Mouse (Mus musculus): Measurements from ENCODE around the gene Glcci1.

Glcci1 gene

DNA sequence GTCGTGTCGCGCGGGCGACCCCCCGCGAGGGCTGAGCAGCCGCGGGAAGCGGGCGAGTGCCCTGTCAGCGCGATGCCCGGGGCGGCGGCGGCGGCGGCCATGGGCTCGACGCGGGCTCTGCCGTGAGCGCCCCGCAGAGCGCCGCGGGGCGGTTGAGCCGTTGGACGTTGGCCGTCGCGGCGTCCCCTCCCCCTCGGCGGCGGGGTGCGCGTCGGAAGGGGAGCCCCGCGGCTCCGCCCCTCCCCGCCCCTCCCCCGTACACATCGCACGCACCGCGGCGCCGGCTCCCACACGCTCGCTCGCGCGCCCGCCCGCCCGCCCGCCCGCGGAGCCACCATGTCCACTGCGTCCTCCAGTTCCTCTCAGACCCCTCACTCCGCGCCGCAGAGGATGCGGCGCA lies at the start of gene Glcci1:
TSS of gene Glcci1 (plus strand) at position 50 of the 400 bp plus-strand sequence.
- DNase-seq: peak; percentile 83

DNA sequence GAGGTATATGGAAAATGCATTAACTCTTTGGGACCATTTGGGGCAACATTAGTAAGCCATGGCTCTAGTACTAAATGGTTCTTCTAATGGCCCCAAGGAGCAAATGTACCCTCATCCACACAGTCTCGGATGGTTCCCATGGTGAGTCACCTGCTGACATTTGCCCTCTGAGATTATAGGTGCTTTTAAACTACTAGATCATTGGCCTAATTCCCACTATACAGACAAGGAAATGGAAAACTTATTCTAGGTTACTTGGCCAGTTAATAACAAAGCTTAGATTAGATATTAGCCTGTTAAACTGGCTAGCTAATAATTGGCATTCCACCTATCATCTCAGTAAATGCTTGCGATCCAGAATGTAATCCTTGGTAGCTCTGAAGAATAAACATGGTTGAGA lies 47.0 kb upstream of the Glcci1 start:
- DNase-seq: no peak

DNA sequence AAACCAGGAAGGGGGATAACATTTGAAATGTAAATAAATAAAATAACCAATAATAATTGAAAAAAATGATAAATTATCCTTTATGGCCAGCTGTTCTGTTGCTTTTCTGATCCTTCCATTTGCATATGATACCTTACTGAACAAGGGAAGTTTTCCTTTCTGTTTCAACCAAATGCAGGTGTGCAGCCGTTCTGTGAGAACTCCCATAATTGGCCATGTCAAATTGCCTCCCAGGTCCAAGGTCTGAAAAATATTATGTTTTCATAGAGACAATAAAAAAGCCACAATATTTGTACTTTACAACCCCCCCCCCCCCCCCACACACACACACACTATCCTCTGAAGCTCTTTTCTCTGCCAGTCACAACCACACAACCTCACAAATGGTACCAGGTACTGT lies 44.0 kb upstream of the Glcci1 start:
- DNase-seq: no peak

DNA sequence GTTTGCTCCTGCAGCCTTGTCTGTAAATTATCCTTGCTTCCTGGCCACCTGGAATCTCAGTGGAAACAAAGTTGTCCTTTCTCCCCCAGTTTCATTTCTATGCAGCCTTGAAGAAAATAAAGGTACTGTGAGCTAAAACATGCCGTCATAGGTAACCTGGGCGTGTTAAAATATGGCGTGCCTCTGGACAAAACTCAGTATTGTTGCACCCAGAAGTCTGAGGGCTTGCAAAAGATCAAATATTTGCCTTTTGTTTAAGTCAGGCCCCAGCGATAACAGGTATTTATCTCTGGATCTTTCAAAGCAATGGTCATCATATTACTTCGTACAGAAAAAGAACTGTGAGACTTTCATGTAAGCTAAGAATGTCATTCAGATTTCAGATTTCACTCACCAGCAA lies 43.4 kb upstream of the Glcci1 start:
- DNase-seq: no peak

DNA sequence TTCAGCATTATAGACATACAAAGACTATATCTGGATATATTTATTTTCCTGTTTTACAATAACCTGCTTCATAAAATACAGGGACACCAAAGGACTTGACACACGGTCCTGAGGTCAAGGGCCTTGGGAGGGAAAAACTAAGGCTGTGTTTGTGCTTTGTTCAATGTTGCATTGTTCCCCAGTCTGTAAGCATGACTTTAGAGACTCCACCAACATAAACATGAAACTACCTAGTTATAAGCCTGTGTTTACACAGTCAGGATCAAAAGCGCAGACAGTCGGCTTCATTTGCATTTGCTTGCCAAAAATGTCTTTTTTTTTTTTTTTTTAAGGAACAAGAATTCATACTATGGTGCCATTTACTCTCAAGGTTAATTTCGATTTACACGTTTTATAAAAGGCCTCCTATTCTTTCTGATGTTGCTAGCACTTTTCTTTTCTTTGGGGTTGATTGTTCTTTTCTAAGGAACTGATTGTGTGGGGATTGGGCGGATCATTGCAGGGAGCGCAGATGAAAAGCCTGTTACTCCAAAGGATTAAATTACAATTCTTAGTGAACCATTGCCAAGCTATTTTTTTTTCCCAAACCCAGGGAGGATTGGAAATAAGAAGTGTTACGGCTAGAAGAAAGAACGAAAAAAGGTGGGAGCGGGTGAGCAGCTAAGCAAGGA lies 41.6 kb upstream of the Glcci1 start:
- DNase-seq: no peak

DNA sequence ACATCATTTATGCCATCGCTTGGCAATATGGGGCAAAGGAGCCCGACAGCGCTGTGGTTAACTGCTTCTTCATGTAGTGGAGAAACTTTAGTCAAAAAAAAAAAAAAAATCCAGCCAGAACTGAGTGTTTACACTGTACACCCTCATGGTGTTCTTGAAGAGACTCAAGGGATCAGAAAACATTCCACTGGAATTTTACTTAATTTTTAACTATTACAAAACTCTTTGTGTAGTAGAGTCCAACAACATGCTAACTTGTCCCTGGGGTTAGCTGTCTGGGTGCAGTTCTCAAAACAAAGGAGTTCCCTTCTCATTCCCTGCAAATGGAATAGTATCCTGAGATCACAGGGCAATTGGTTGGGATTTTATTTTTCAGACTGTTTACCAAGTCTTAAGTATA lies 39.5 kb upstream of the Glcci1 start:
- no peak for DNase-seq

DNA sequence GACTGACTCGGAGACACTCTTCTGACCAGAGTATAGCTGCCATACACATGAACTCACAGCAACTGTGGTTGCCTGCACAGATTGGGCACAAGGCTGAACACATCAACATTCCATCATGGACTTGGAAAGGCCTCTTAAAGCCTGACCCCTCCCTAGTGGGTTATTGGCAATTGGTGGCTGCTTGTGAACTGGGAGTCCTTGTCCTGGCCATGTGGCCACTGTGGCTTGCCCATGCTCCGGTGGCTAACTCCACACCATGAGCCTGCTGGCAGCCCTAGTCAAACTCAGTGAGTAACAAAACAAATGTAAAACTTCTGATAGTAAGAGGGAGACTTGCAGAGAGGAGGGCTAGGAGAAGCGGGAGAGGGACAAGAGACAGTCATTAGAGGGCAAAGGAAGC lies 37.3 kb upstream of the Glcci1 start:
- no peak for DNase-seq

DNA sequence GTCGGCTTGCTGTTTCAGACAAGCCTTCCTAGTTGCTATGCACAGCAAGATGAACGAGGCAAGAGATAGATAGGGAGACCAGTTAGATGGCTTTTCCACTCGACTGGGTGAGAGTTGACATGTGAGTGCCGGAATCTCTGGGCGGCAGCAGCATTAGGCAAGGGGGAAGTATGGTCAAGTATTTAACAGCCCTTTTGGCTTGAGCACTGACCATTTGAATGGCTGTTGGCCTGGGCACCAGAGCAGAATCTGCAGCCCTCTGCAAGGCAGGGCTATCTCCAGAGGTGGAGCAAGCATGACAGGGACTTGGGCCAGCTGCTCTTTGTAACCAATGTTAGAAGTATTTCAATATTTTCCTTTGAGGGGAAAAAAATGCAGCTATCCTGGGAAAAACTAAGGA lies 36.5 kb upstream of the Glcci1 start:
- no peak for DNase-seq

DNA sequence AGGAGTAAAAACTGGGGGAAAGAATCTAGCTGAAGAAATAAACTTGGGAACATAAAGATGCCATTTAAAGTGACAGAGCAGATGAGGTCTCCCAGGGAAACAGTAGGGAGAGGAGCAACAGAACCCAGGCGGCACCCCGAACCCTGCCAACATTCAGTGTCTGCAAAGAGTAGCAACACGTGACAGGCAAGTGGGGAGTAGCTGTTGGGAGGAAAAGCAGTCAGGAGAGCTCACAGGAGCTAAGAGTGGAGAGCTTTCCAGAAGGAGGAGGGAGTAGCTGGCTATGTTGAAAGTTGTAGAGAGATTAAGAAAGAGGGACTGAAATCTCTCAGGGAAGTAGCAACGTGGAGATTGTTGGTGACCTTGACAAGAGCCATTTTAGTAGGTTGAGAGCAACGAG lies 35.9 kb upstream of the Glcci1 start:
- peak; percentile 18 for DNase-seq

DNA sequence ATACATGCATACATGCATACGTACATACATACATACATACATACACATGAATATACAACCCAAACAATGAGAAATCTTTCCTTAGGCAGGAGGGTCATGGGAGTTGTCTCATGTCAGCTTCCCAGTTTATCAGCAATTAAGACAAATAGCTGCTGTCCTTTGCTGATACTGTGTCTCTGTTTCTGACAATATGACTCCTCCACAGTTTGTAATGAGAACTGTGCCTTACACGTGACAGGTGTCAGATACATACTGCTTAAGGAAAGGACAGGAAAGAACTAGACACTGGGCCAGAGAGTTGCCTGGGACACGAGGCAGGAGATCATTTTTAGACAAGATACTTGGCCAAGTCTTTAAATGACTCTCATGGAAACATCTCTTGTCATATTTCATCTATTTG lies 35.1 kb upstream of the Glcci1 start:
- DNase-seq: no peak

DNA sequence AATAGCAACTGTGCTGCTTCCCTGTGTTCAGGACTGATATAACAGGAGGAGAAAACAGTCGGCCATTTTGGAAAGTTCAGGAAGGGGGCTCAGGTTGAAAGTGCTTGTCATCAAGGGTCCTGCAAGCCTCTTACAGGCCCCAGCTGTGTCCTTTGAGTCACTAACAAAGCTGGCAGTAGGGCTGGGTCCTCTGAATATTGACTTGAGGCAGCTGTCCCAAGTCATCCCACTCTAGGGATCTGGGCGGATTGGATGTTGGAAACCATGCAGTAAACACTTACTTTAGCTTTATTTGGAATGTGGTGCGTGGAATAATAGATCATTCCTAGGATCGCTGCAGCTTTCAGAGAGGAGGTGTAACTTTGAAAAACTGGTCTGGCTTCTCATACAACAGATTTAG lies 34.6 kb upstream of the Glcci1 start:
- no peak for DNase-seq

DNA sequence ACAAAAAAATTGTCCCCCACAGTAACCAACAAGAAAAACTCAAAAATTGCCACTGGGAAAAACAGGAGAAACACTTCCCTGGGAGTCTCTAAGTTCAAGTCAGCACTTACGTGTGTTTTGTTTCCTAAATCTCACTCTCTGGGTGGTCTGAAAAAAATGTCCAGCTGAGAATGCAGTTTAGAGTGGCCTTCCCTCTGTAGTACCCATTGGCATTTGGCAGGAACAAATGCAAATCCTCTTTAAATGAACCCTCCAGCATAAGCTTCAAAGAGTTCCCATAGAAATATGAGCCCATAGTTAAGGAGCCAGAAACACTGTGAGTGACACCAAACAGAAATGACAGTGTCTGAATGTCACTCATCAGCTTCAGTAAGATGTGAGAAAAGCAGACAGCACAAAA lies 30.2 kb upstream of the Glcci1 start:
- no peak for DNase-seq

DNA sequence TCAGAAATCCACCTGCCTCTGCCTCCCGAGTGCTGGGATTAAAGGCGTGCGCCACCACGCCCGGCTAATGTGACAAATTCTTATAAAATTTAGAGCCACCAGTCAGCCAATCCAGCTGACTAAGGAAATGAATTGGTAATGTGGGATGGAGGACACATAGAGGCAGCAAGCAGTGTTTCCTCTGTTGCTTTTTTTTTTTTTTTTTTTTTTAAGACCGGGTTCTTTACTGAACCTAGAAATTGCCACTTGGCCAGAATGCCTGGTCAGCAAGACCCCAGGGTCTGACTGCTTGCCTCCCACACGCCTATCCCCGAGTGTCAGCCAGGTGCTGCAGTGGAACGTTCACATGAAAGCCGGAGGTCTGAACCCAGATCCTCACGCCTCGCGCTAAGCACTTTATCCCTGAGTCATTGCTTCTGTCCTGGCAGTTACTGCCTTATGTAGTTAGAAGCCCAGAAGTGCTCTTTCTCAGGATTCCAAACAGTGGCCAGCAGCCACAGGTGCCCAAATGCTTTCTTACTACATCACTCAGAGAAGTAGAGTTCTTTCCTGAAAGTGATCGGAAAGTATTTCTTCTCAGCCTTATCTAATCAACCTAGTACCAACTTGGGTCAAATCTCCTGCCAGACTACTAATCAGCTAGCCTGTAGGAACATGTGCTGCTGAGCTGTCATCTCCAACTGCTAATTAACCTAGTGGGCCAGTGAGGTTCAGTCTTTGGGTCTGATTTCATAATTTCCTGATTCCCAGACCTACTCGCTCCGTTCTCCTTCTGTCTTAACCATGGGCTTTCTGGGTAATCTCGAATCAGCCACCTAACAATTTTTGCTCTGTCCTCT lies 24.7 kb upstream of the Glcci1 start:
- DNase-seq: no peak

DNA sequence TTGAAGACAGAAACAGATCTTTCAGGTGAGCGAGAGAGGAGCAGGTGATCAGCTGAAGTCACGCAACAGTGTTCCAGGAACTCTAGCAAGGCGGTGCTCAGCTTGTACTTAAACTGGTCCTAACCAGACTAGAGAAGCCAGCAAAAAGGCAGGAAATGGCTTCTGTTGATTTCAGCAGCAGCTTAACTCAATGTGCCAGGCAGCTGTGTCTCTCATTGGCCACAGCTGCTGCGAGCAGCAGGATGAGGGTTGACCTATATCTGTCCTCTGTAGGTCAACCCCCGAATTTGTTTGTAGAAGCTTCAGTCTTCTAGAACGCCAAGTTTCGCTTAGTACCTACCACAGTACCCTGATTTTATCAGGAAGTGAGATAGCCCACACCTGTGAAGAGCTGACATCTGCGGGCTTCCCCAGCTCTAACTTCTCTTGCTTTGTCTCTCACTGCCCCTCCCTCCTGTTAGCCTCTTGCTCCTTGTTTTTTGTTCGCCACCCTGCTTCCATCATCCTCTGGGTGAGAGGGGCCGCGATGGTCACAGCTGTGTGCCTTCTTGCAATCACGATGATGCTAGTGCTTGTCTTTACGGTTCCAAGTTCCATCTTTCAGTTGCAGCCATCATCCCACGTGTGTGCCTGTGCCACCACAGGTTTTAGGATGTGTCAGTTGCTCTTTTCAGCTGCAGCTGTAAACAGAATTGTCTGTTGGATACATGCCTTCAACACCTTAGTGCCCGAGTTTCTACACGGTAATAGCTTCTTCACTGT lies 23.8 kb upstream of the Glcci1 start:
- no peak for DNase-seq

DNA sequence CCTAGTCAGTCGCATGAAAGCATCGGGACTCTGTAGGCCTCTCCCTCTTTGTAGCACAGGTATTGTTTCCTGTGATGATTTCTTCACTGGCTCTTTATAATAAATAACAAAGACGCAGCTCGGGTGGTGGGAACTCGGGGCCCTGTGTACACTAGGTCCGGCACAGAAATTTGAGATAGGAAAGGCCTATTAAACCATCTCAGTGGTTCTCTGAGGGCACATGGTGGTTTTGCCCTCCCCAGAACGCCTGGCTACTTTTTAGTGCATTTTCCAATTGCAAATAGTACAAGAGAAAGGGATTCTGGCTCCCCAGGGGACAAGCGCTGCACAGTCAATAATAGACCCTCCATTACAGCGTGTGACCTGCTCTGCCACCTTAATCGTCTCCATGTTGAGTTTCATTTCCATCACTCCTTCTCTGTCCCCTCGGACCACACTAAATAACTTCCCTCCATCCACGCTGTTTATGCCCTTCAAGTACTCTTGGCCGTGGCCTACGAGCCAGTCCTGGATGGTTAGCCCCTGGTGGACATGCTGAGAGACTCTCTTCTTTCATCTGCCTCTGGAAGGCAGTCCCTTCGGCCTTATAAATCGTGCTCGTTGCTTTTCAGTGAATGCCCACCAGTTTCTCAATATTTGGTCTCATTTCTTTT lies 22.9 kb upstream of the Glcci1 start:
- DNase-seq: no peak

DNA sequence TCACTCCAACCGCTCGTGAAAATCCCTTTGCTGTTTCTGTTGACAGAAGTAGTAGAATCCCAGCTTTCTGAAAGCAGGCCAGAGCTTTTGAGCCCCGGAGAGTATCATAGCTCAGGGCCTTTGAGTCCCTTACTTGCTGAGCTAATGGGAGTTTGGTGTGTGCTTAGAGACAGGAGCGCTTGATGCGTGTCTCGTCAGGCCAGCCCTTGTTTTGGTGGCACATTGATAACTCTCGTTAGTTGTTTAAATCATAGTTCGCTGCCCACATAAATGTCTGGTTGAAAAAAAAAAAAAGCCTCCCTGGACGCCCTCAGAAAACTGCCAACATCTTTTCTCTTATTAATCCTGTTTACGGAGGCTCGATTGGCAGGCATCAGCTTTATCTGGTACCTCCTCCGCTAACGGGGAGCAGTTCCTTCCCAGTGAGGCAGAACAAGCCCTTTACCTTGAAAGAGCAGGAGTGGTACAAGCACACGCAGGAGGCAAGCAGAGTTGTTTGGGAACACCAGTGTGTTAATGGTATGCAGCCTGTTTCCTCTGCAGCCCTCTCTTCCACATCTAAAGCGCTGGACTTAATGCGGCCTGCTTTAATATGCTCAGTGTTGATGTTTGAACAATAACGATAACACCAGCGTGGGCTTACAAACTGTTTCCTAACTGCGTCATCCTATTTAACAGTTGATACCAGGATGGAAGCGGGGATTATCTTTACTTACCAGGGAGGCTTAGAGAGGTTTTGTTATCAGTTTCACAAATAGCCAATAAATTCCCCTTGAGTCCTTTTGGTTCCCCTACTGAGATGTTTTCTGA lies 22.2 kb upstream of the Glcci1 start:
- no peak for DNase-seq

DNA sequence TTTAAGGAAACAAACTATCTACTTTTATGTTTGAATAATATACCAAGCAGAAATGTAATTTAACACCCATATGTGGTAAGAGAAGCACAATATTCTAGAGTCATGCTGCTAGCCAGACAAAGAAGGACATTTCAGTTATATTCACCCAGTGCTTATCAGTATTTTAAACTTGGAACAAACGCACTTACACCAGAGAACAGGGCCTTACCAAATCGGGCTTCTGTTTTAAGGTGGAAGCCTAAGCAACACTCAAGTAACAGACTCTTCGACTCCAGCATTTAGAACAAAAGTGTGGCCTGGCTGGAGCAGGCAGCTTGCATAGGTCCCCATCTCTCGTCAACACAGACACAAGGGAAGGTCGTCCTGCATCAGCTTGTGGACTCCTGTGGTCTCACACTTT lies 21.2 kb upstream of the Glcci1 start:
- DNase-seq: no peak

DNA sequence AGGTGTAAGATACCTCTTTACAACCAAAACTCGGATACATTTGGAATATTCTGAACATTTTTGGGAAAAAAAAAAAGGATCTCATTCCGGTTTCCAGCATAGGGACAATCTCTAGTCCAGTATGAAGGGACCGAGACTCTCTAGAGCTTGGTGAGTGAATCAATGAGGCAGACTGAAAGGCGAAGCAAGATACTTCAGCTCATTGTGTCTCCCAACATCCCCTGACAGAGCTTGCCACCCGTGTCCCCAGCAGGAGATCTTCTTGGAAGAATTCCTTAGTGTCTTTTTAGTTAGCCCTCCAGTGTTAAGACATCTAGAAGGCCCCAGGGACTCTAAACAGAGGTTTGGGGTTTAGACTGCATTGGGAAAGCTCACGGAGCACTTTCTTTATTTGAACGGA lies 20.1 kb upstream of the Glcci1 start:
- no peak for DNase-seq

DNA sequence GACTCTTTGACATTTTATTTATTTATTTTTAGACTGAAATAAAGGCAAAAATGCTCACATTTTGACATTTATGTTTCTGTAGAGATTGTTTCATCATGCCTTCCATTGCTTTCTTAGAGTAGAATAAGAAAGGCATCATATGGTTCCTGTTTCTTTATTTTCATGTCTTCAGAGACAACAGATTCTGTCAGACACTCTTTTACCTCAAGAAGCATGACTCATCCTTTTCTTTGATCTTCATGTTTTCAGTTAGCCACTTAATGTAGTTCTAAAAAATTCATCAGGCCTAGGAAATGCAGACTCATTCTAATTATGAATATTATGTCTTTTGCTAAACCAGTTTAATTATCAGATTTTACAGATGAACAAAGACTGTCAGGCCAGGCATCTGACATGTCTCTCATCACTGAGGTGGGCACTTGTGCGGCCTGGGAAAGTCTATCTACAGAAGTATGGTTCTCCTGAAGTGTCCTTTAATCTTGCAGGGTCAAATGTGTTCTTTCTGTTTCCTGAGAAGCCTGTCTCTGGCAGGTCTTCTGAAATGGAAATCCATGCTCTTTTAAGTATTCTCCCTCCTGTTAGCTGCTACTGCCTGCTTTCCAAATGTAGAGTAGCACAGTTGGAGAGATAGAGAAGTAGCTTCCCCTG lies 19.3 kb upstream of the Glcci1 start:
- DNase-seq: no peak

DNA sequence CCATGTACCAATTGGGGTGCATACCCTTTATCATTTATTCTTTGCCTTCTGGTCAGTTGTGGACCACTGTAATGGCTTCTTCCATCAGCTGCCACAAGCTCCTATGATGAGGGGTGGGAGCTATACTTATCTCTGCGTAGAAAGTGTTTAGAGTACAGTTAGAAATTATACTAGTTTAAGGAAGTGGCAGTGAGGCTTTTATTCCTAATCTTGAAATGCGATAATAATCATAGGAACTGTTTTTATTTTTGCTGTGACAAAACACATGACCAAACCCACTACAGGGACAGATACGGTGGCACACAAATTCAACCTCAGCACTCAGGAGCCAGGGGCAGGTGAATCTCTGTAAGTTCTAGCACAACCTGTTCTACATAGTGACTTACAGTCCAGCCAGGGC lies 17.2 kb upstream of the Glcci1 start:
- no peak for DNase-seq

DNA sequence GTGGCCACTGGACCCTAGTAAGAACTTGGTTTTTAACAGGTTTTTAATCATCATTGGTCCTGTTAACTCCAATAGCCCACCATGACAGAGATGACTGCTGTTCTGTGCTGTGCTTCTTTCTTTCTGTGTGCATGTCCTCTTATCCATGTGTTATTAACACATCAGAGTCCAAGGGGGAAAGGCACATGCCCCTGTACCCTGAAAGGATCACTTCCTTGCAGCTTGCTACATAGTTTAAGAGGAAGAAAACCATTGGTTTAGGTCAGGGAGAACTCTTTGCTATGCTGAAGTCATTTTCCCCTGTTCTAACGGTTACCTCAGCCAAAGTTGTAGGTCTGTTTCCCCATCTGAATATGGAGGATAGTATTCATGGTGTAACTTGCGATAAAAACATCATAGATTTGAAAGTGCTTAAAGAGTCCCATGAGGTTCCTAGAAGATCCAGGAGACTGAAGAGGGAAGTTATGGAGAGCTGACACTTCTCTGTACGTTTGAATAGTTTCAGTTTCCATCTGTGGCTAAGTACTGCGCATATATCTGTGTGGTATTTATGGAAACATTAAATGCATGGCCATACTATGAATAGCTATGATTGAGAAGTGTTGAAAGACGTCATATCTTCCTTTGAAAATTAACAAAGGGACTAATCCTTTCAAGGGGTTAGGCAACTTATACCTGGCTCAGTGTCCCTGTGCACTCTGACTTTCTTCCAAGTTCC lies 14.1 kb upstream of the Glcci1 start:
- no peak for DNase-seq
